Mouse (Mus musculus): ENCODE measurements around the gene Spns3. TPM values are rescaled to one million over a fixed set of nuclear protein-coding genes. Genes with fewer than 3 reads are reported as not detected.

Gene Spns3
- polyA plus RNA-seq, 1 experiment from 2014 or later = 0.04 TPM

GRCm38 (mm10) chr11:72457995-72458496 lies 92.3 kb downstream of the Spns3 start:
- WGBS = 78% methylated on average over 12 of the region's 12 CpGs
- no peak overlapping the region for H3K4me3 ChIP-seq
- ATAC-seq (ENCODE audit: low read depth) = 0 out of 2 replicates have a peak, but pooled peaks have one; percentile 25
- peak overlapping the region; percentile 56; the same call in 1 of the 2 replicates for H3K27ac ChIP-seq (replicated peaks)
- H3K27me3 ChIP-seq = no peaks in the 10 kb centered on the region
- no peak overlapping the region for H3K4me2 ChIP-seq
- no peaks in the 10 kb centered on the region for H3K9me3 ChIP-seq
- peaks cover 34% of the 10 kb centered on the region for H3K4me1 ChIP-seq (replicated peaks)
- peaks cover 73% of the 10 kb centered on the region for H3K36me3 ChIP-seq
- H3K9ac ChIP-seq = no peak overlapping the region

DNA sequence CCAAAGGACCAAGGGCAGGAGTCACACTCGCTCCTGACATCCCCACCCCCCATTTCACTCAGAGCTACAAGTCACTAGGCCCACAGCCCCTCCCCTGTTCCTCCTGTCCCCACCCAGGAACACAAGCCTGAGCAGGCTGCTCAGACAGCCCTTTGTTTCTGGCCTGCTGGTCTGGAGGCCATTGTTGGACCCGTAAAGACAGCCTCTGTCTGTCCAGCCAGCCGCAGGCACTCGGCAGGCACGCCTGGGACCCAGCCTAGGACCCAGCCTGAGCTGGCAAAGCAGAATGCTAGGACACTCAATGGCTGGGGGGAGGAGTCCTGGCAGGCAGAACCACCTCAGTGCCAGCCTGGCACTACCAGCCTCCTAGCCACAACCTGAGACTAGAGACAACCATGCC lies 94.6 kb downstream of the Spns3 start:
- no peaks in the 10 kb centered on the region for H3K27me3 ChIP-seq
- no peak overlapping the region for H3K4me2 ChIP-seq
- peak overlapping the region; percentile 49 for H3K27ac ChIP-seq (replicated peaks)
- H3K36me3 ChIP-seq = peaks cover 86% of the 10 kb centered on the region
- H3K9me3 ChIP-seq = no peaks in the 10 kb centered on the region
- peak; percentile 33 for ATAC-seq (ENCODE audit: low read depth)
- peak overlapping the region; percentile 43; the same call in 1 of the 2 replicates for H3K9ac ChIP-seq
- peaks cover 21% of the 10 kb centered on the region for H3K4me1 ChIP-seq (replicated peaks)
- WGBS = 29% methylated on average over 5 of the region's 5 CpGs
- no peak overlapping the region for H3K4me3 ChIP-seq

GRCm38 (mm10) chr11:72453105-72453953 lies 97.0 kb downstream of the Spns3 start:
- Histone ChIP-seq H3K4me1 (replicated peaks) (peaks cover 24% of the 10 kb centered on the region), H3K27ac (replicated peaks) (no peak overlapping the region), H3K4me3 (no peak overlapping the region), H3K27me3 (no peaks in the 10 kb centered on the region), H3K9ac (no peak overlapping the region), H3K36me3 (peaks cover 92% of the 10 kb centered on the region), H3K9me3 (no peaks in the 10 kb centered on the region), H3K4me2 (no peak overlapping the region)
- WGBS = 58% methylated on average over 15 of the region's 15 CpGs
- no peak for ATAC-seq (ENCODE audit: low read depth)

DNA sequence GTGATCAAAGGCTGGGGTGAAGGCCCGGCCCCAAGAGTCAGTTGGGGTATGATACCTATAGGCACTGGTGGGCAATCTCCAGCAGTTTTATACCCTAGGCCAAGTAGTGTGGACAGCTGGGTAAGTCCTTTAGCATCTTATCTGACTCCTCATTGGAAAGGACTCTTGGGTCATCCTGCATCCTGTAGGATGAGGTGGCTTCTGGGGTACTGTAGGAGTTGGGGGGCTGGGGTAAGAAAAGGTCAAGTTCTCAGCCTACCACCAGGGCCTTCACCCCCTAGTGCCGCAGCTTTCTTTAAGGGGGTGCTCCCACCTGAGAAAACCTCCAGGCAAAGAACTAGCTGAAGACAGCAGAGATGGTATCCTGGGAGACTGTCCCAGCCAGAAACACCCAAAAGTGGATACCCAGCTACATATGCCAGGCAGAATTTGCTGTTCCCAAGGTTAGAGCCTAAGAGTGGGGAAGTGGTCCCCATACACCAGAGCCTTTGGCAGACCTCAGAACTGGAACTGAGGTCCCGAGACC lies 98.1 kb downstream of the Spns3 start:
- Histone ChIP-seq H3K36me3 (peaks cover 93% of the 10 kb centered on the region), H3K4me1 (replicated peaks) (peaks cover 22% of the 10 kb centered on the region), H3K9ac (no peak overlapping the region), H3K27me3 (no peaks in the 10 kb centered on the region), H3K27ac (replicated peaks) (no peak overlapping the region), H3K9me3 (no peaks in the 10 kb centered on the region), H3K4me3 (no peak overlapping the region), H3K4me2 (no peak overlapping the region)
- WGBS = 83% methylated on average over 3 of the region's 3 CpGs
- no peak for ATAC-seq (ENCODE audit: low read depth)

DNA sequence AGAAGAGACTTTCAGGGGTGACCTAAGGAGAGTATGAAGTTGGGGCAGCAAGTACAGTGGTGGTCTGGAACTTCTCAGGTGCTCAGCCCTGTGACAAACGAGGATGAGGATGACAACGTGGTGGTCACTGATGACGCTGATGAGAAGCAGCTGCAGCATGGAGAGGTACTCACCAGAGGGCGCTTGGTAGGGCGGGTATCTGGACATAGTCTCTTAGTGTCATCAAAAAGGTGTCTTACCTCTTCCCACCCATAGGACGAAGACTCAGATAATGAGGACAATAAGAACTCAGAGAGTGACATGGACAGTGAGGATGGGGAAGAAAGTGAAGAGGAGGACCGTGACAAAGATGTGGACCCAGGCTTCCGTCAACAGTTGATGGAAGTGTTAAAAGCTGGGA lies 102.8 kb downstream of the Spns3 start:
- ATAC-seq (ENCODE audit: low read depth) = no peak
- Histone ChIP-seq H3K36me3 (peaks cover 100% of the 10 kb centered on the region), H3K9me3 (no peaks in the 10 kb centered on the region), H3K4me2 (no peak overlapping the region), H3K4me1 (replicated peaks) (peaks cover 9% of the 10 kb centered on the region), H3K4me3 (no peak overlapping the region), H3K27me3 (no peaks in the 10 kb centered on the region), H3K9ac (no peak overlapping the region), H3K27ac (replicated peaks) (no peak overlapping the region)
- WGBS = 83% methylated on average over 8 of the region's 8 CpGs

- no peak overlapping the region for H3K27ac ChIP-seq (replicated peaks)
- H3K9me3 ChIP-seq = no peaks in the 10 kb centered on the region
- no peak for ATAC-seq (ENCODE audit: low read depth)
- WGBS = 91% methylated on average over 6 of the region's 6 CpGs
- no peak overlapping the region for H3K9ac ChIP-seq
- H3K4me1 ChIP-seq (replicated peaks) = peaks cover 18% of the 10 kb centered on the region
- no peak overlapping the region for H3K4me3 ChIP-seq
- no peak overlapping the region for H3K4me2 ChIP-seq
- H3K27me3 ChIP-seq = no peaks in the 10 kb centered on the region
- peaks cover 92% of the 10 kb centered on the region for H3K36me3 ChIP-seq
Measured at GRCm38 (mm10) chr11:72446311-72447105, 103.8 kb downstream of the Spns3 start.

Other genes starting within 250 kb of the Spns3 start
- gene Xaf1, start 248.9 kb downstream of the Spns3 start, polyA plus RNA-seq (2015; fragmentation: Nextera tagmentation; extraction: Ambion mirVana) = 2.3 and 2.4 TPM in 2 replicates
- not detected in 2 replicates for gene Fbxo39, start 236.1 kb downstream of the Spns3 start, polyA plus RNA-seq (2015; fragmentation: Nextera tagmentation; extraction: Ambion mirVana)
- 7.0 and 7.3 TPM in 2 replicates for gene Tekt1, start 188.1 kb downstream of the Spns3 start, polyA plus RNA-seq (2015; fragmentation: Nextera tagmentation; extraction: Ambion mirVana)
- gene Smtnl2, start 138.8 kb downstream of the Spns3 start, polyA plus RNA-seq (2015; fragmentation: Nextera tagmentation; extraction: Ambion mirVana) = 8.9 and 10.5 TPM in 2 replicates
- not detected in 2 replicates for gene Ggt6, start 115.0 kb downstream of the Spns3 start, polyA plus RNA-seq (2015; fragmentation: Nextera tagmentation; extraction: Ambion mirVana)
- 69.6 and 80.7 TPM in 2 replicates for gene Mybbp1a, start 109.2 kb downstream of the Spns3 start, polyA plus RNA-seq (2015; fragmentation: Nextera tagmentation; extraction: Ambion mirVana)
- 9.1 and 10.8 TPM in 2 replicates for gene Spns2, start 60.6 kb downstream of the Spns3 start, polyA plus RNA-seq (2015; fragmentation: Nextera tagmentation; extraction: Ambion mirVana)
- 108 and 121 TPM in 2 replicates for gene Ube2g1, start 56.8 kb upstream of the Spns3 start, polyA plus RNA-seq (2015; fragmentation: Nextera tagmentation; extraction: Ambion mirVana)
- gene Ankfy1, start 139.5 kb upstream of the Spns3 start, polyA plus RNA-seq (2015; fragmentation: Nextera tagmentation; extraction: Ambion mirVana) = 20.5 and 21.8 TPM in 2 replicates
- gene Cyb5d2, start 245.6 kb upstream of the Spns3 start, polyA plus RNA-seq (2015; fragmentation: Nextera tagmentation; extraction: Ambion mirVana) = 6.5 and 7.4 TPM in 2 replicates
- gene Zzef1, start 245.7 kb upstream of the Spns3 start, polyA plus RNA-seq (2015; fragmentation: Nextera tagmentation; extraction: Ambion mirVana) = 12.5 and 12.9 TPM in 2 replicates

Measured in neural tube, embryonic 13.5 days (tissue).